Mouse (Mus musculus) right cerebral cortex, postnatal 14 days (tissue): Measurements from ENCODE around the gene Eras.
A peak's percentile ranks its signal among the peaks of the same experiment; 100 is the strongest.
"Not testable (repeated sequence)": the region's sequence is repeated elsewhere in the genome, so short reads cannot be mapped to it uniquely, and the experiment has no call there.

ENCODE experiments used
- DNase-seq: peaks from one replicate; pipeline ENCODE4 v3.0.0; 2022

Gene Eras

DNA sequence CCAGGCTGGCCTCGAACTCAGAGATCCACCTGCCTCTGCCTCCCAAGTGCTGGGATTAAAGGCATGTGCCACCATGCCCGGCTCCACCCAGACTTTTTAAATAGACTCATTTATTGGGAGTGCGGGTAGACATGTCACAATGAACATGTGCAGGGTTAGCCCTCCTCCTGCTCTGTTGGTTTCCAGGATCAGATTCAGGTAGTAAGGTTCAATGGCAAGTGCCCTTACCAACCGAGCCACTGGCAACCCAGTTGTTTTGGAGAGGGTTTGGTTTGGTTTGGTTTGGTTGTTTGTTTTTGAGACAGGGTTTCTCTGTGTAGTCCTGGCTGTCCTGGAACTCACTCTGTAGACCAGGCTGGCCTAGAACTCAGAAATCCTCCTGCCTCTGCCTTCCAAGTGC lies 19.2 kb downstream of the Eras start, which contains the start of gene Gm10490:
TSS of gene Gm10490 (plus strand) at position 301 of the 400 bp plus-strand sequence.
- not testable (repeated sequence) for DNase-seq

DNA sequence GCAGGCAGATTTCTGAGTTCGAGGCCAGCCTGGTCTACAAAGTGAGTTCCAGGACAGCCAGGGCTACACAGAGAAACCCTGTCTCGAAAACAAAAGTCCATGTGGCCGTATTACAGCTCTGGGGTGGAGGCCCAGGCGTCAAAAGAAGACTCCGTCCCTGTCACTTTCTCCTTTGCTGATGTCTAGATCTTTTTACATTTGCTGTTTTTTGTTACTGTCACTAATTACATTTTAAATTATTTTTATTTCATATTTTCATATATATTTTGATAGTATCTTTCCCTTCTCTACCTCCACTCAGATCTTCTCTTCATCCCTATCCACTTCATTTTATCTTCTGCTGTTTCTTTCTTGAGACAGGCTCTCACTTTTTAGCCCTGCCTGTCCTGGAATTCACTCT lies 20.7 kb downstream of the Eras start, which contains the start of gene Gm10491:
TSS of gene Gm10491 (minus strand) at position 101 of the 400 bp plus-strand sequence.
- no peak for DNase-seq

DNA sequence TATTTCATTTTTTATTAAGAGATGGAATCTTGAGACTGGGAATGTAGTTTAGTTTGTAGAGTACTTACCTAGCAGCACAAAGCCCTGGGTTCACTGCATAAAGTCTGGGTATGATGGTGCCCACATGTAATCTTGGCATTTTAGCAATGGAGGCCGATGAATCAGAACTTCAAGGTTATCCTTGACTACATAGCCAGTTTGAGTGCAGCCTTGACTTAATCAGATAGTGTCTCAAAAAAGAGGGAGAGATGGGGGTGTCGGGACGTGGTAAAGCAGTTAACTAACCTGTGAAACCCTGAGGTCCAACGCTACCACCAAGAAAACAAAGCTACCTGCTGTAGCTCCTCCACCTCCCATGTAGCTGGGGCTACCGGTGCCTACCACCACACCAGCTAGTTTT lies 24.0 kb downstream of the Eras start:
- no peak for DNase-seq

DNA sequence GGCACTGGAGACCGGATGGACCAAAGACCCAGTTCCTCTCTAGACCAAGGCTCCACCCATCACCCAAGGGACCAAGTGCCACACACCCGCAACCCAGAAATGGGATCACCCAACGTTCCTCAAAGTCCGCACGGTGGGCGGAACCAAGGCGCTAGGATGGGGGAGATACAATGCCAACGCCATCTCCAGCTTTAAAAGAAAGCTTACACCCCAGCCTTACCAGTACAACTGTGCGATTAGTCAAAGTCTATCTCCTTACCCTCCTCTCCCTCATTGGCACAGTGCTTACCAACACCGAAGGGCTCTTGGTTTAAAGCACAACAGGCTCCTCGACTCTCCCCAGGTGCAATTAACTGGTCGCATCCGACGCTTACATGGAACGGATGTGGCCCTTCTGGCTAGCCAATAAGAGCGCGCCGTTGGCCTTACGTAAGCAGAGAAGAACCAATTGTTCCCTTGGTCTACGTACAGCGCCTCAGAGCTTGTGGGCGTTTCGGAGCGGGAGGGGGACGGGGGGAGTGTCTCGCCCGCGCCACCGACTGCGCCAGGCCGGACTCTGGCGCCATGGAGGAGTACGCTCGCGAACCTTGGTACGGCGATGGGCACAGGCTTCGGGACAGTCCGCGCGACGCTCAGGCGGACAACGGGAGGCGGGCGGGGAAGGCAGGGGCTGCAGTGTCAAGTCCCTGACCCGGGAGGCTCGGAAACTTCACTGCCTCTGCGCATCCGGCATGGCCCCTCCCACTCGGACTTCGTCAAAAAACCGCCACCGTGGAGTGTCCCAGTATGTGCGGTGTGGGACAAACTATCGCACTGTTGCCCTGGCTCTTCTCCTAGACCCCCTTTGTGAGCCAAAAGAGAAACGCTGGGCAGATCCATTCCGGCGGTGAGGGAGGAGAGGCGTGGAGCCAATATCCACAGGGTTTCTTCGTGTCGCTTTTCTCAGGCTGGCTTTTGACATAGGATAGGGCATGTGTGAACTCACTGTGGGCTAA lies 29.2 kb downstream of the Eras start, which contains the start of the genes Pqbp1 and Timm17b:
TSS of gene Pqbp1 (minus strand) at position 390 of the 995 bp plus-strand sequence.
TSS of gene Timm17b (plus strand) at position 478 of the 995 bp plus-strand sequence.
- peak; percentile 86 for DNase-seq

DNA sequence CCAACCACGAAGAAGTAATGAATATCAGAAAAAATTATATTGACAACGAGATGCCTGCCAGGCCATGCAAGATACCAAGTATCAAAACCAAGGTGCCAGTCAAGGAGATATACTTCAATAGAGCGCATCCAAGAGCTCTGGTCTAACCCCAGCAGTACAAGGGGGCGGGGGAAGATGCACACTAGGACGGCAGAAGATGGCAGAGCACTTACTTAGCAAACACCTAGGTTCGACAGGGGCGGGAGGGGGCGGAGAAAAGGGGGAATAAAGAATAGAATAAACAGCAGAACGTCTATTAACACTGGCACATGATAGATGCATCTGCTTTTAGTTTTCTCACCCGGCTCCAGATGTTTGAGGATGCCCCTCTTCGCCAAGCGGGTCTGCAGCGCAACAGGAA lies 30.2 kb downstream of the Eras start:
- no peak for DNase-seq

DNA sequence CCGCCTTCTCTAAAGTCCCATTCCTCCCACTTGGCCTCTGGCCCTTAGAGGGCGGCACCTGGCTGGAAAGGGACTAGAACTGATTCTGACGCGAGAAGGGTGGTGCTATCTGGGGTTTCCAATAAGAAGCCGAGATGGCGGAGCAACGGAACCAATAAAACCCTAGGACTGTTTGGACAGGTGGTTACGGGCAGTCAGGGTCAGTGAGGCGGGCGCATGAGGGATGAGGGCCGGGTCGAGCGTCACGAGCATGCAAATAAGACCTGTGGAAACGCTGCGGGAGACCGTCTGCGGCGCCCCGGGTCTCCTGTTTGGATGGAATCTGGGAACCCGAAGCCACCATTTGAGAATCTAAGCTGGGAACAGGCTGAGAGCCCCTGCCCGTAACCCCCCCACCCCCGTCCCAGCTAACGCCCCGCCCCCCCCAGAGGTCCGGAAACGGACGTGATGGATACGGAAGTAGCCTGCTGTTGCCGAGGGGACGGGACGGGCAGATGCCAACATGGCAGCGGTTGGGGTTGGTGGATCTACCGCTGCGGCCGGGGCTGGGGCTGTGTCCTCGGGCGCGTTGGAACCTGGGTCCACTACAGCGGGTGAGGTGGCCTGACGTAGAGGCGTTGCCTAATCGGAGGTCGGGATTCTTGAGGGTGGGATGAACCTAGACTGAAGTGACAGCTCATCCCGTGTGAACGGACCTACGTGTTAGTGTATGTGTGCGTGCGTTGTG lies 44.4 kb downstream of the Eras start, which contains the start of gene Slc35a2:
TSS of gene Slc35a2 (plus strand) at position 188 of the 727 bp plus-strand sequence.
- peak; percentile 66 for DNase-seq

DNA sequence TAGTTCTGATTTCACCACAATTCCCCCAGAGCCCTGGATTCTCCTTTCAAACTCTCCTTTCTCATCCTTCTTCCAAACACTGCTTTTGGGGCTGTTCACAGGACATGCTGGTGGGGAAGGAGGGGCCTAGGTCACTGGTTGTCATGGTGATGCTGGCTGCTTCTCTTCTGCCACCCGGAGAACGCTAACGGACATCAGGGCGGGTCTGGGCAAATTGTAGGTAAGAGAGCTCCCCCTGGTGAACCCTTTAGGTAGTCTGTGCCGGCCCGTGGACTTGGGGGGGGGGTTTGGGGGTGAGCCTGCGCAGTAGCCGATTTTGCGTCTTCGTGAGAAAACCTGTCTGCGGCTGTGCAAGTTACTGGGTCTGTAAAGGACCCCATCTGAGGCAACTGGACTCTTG lies 48.6 kb downstream of the Eras start:
- peak; percentile 49 for DNase-seq

DNA sequence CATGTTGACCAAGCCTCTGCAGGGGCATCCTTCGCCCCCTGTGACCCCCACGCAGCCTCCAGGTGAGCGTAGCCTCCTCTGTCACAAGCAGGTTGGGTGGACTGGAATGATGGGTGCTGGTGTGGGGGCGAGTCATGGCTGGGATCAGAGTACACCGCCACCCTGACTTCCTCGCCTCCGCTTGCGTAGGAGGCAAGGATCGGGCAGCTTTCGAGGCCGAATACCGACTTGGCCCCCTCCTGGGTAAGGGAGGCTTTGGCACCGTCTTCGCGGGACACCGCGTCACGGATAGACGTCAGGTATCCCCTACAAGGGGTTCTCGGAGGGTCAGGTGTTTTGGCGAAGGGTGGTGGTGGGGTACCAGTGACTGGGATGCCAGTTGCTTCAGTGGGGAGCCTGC lies 49.9 kb downstream of the Eras start:
- peak; percentile 18 for DNase-seq

DNA sequence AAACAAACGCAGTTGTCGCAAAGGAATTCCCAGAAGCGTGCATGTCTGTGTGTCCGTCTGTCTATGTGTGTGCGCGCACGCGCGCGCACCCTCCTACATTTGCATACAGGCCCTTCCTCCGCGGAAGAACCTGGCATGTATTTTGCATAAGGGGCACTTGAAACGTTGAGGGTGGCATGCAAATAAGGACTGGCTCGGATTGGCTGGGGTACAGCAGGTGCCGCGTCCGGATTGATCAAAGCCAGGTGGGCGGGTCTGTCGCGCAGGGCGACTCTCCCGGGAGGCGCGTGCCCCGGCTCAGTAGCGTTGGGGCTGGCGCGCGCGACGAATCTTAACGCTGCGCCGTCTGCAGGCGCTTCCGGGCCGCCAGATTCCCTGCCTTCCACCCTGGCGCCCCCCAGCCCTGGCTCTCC lies 50.4 kb downstream of the Eras start, which contains the start of gene Pim2:
TSS of gene Pim2 (plus strand) at position 256 of the 413 bp plus-strand sequence.
- peak; percentile 79 for DNase-seq
